Mouse (Mus musculus) cerebellum, adult 2 months (tissue): Measurements from ENCODE around the gene Cuta.

Experiments used
- CTCF ChIP-seq: fragments of 200-500 bp; IDR thresholded peaks from 2 replicates; pipeline ENCODE4 v1.5.1; 2011; ENCODE audit warnings: low read depth, mild to moderate bottlenecking, control low read depth, low read length, moderate library complexity, borderline replicate concordance; ENCODE audit not compliant: insufficient read depth
- POLR2A ChIP-seq: fragments of 200-500 bp; IDR thresholded peaks from 2 replicates; pipeline ENCODE4 v1.6.1; 2011; ENCODE audit warnings: low read length, control low read depth, borderline replicate concordance; ENCODE audit not compliant: insufficient read depth

- TF ChIP-seq POLR2A: no peak
- no peak for TF ChIP-seq CTCF
These were observed 44.0 kb upstream of the Cuta start for GRCm38 (mm10) chr17:26983382-26983781.
